Mouse (Mus musculus): ENCODE results near the gene Rlf.

Gene Rlf

GRCm38 (mm10) chr4:121163501-121164030 is 51.3 kb downstream of the Rlf start:
- no peak for DNase-seq (ENCODE audit: low spot score)

- no peak for DNase-seq (ENCODE audit: low spot score)
Observed at GRCm38 (mm10) chr4:121109126-121109525, 105.8 kb downstream of the Rlf start, which contains the start of gene Tmco2. Gene Tmco2 (minus strand): TSS chr4:121109226.

GRCm38 (mm10) chr4:121103304-121103703 is 111.6 kb downstream of the Rlf start:
- no peak for DNase-seq (ENCODE audit: low spot score)

- peak; percentile 79 for DNase-seq (ENCODE audit: low spot score)
Observed at GRCm38 (mm10) chr4:121097650-121098378, 117.1 kb downstream of the Rlf start, which contains the start of gene Zmpste24. Gene Zmpste24 (minus strand): TSS chr4:121098241.

Data from lung, postnatal 25 days (tissue).